Mouse (Mus musculus) lung, postnatal 0 days (tissue): ENCODE results near the gene Irf2. TPM values are rescaled to one million over a fixed set of nuclear protein-coding genes. Genes with fewer than 3 reads are reported as not detected.

Source experiments
- ATAC-seq: fragments of 200-750 bp; cut with Nextera tagmentation; 2 replicates; pipeline ENCODE4 v1.8.0; 2017; ENCODE audit warnings: moderate library complexity
- DNase-seq: peaks from one replicate; pipeline ENCODE4 v3.0.0-alpha.2; 2016; ENCODE audit warnings: low spot score
- H3K27ac ChIP-seq: fragments of 300-500 bp; sonication (generic); 2 replicates; pipeline ENCODE4 v1.5.1; 2014; ENCODE audit warnings: antibody characterized with exemption, mild to moderate bottlenecking, low read length, mixed read lengths
- H3K27me3 ChIP-seq: fragments of 300-500 bp; sonication (generic); replicated peaks from 2 replicates; pipeline ENCODE4 v1.6.1; 2014; ENCODE audit warnings: low read length, mixed read lengths; ENCODE audit not compliant: insufficient read depth
- H3K36me3 ChIP-seq: fragments of 300-500 bp; sonication (generic); 2 replicates; pipeline ENCODE4 v1.6.1; 2014; ENCODE audit warnings: low read length, mixed read lengths; ENCODE audit not compliant: insufficient read depth
- H3K4me1 ChIP-seq: fragments of 300-500 bp; sonication (generic); 2 replicates; pipeline ENCODE4 v1.6.1; 2014; ENCODE audit warnings: antibody characterized with exemption, low read depth, low read length, mixed read lengths; ENCODE audit not compliant: insufficient read depth
- H3K4me2 ChIP-seq: fragments of 300-500 bp; sonication (generic); replicated peaks from 2 replicates; pipeline ENCODE4 v1.6.1; 2014; ENCODE audit warnings: low read depth, mild to moderate bottlenecking, low read length, moderate library complexity, mixed read lengths
- H3K4me3 ChIP-seq: fragments of 300-500 bp; sonication (generic); 2 replicates; pipeline ENCODE4 v1.5.1; 2014; ENCODE audit warnings: low read depth, low read length
- H3K9ac ChIP-seq: fragments of 300-500 bp; sonication (generic); replicated peaks from 2 replicates; pipeline ENCODE4 v1.6.1; 2014; ENCODE audit warnings: low read depth, mild to moderate bottlenecking
- H3K9me3 ChIP-seq: fragments of 300-500 bp; sonication (generic); 2 replicates; pipeline ENCODE4 v1.6.1; 2016; ENCODE audit warnings: low read length, mixed read lengths
- CTCF ChIP-seq: IDR thresholded peaks from 2 replicates; pipeline ENCODE4 v1.5.1; 2016; ENCODE audit warnings: antibody characterized with exemption, mild to moderate bottlenecking
- EP300 ChIP-seq: IDR thresholded peaks from 2 replicates; pipeline ENCODE4 v1.6.1; 2016; ENCODE audit warnings: antibody characterized with exemption, mild to moderate bottlenecking, control low read depth
- WGBS: fragments of 180-500 bp; shearing (Covaris S2); extraction: QIAGEN DNeasy Blood & Tissue Kit; methylation state at CpG from one replicate; pipeline ENCODE4 v1.1.7; 2014; 5-methylcytosine and 5-hydroxymethylcytosine counted together
- polyA plus RNA-seq: library from polyadenylated mRNA; unstranded; fragments of >200 nt; fragmentation: Nextera tagmentation; extraction: Ambion mirVana; gene quantifications from 2 replicates; pipeline ENCODE4 v1.2.1, GENCODE M21; 2015

Irf2 gene
- polyA plus RNA-seq, 1 experiment from 2014 or later, result 64.9 TPM

DNA sequence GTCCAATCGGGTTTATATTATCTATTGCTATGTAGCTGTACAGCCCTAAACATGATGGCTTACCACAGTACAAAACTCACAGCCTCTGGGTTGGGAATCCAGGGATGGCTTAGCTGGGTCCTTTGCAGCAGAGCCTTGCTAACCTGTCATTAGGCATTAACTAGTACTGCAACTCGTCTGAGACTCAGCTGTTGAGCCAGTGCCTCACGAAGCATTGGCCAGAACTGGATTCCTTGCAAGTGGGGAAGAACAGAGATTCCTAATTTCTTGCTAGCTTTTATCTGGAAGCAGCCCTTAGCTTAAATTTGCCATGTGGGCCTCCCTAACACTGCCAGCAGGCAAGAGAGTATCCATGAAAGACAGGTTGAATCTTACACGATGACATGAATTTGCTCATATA lies 104.3 kb downstream of the Irf2 start:
- DNase-seq (no peak), ATAC-seq (no peak)
- peak overlapping the region; percentile 92 for H3K27ac ChIP-seq
- no peaks in the 10 kb centered on the region for H3K27me3 ChIP-seq
- 81% methylated on average over 4 of the region's 4 CpGs for WGBS
- H3K4me3 ChIP-seq, result no peak overlapping the region
- H3K9me3 ChIP-seq, result no peaks in the 10 kb centered on the region
- no peak overlapping the region for H3K4me2 ChIP-seq
- H3K9ac ChIP-seq, result no peak overlapping the region
- TF ChIP-seq EP300, result no peak
- TF ChIP-seq CTCF, result no peak
- H3K36me3 ChIP-seq, result peaks cover 14% of the 10 kb centered on the region; the same call in 1 of the 2 replicates
- peaks cover 39% of the 10 kb centered on the region for H3K4me1 ChIP-seq

DNA sequence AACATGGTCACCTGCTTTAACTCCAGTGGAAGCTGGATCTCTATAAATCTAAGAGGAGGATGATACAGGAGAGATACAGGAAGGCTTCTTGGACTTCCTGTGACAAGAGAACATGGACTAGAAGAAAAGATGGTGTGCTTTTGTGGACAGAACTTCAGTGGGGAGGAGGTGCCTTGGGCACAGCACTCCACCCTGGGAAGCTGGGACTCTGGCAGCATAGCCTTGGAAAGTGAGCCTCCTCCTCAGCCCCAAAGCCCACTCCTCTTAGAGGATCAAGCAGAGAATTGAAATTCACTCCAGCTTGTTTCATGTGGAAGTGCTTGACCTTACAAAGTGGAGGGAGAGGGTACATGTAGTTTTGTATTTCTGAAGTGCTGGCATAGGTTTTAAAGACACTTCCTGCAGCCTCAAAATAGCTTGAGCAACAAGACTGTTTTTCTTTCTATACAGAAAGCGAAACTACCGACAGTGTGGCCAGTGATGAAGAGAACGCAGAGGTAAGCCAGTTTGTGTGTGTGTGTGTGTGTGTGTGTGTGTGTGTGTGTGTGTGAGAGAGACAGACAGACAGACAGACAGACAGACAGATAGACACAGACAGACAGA lies 104.9 kb downstream of the Irf2 start:
- H3K36me3 ChIP-seq, result peaks cover 14% of the 10 kb centered on the region; the same call in 1 of the 2 replicates
- no peak overlapping the region for H3K9ac ChIP-seq
- WGBS, result 24% methylated on average over 3 of the region's 3 CpGs
- ATAC-seq, result peak; percentile 13; the same call in 1 of the 2 replicates
- peak overlapping the region; percentile 22 for H3K4me2 ChIP-seq
- H3K4me3 ChIP-seq, result no peak overlapping the region
- peak; percentile 65 for DNase-seq
- no peaks in the 10 kb centered on the region for H3K27me3 ChIP-seq
- TF ChIP-seq EP300 (no peak), CTCF (no peak)
- no peaks in the 10 kb centered on the region for H3K9me3 ChIP-seq
- peaks cover 39% of the 10 kb centered on the region for H3K4me1 ChIP-seq
- H3K27ac ChIP-seq, result peak overlapping the region; percentile 92

DNA sequence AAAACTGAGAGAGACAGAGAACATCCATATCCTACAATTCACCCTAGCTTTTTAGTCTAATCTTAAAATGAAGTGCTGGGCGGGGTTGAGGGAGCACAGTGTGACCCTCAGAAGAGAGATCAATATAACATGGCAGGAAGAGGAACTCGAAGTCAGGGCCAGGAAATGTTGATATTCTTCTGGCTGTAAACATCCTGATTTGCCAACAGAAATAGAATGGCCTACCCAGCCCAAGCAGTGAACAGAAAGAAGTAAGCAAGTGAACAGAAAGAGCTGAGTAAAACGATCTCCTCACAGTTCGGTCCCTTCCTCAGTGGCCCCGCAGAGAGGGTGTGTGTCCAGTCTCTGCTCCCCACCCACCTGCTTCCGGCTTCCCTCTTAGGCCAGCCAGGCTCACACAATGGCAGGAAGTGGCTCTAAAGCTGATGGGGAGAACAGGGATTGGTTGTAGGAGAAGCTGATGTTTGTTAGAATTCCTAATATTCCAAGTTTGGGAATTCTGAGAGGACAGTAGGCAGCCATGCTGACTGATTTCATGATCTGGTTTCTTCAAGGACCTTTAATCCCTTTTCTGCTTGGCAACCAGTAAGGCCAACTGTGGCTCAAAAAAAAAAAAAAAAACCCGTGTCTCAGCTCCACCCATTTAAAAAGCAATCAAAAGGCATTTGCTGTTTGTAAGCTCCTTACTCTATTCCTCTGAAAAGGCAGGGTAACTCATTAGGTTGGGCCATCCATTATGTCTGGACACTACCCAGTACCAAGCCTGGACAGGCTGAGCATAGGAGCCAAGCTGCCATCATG lies 105.6 kb downstream of the Irf2 start:
- Histone ChIP-seq H3K27me3 (no peaks in the 10 kb centered on the region), H3K4me2 (peak overlapping the region; percentile 22; the same call in 1 of the 2 replicates), H3K9me3 (no peaks in the 10 kb centered on the region), H3K4me3 (no peak overlapping the region), H3K27ac (peak overlapping the region; percentile 92), H3K4me1 (peaks cover 39% of the 10 kb centered on the region), H3K36me3 (0 out of 2 replicates have a peak, but pooled peaks cover 9% of the 10 kb centered on the region), H3K9ac (no peak overlapping the region)
- TF ChIP-seq EP300 (peak; percentile 77), CTCF (no peak)
- WGBS, result 38% methylated on average over 7 of the region's 7 CpGs
- DNase-seq (peak; percentile 77), ATAC-seq (peak; percentile 81)

DNA sequence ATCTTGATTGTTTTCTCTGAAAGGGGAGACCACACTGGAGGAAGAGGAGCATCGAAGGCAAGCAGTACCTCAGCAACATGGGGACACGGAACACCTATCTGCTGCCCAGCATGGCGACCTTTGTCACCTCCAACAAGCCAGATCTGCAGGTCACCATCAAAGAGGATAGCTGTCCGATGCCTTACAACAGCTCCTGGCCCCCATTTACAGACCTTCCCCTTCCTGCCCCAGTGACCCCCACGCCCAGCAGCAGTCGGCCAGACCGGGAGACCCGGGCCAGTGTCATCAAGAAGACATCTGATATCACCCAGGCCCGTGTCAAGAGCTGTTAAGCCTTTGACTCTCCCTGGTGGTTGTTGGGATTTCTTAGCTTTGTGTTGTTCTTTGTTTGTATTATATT lies 106.4 kb downstream of the Irf2 start:
- Histone ChIP-seq H3K27ac (peak overlapping the region; percentile 92), H3K36me3 (0 out of 2 replicates have a peak, but pooled peaks cover 7% of the 10 kb centered on the region), H3K9ac (no peak overlapping the region), H3K4me3 (no peak overlapping the region), H3K27me3 (no peaks in the 10 kb centered on the region), H3K4me2 (no peak overlapping the region), H3K4me1 (peaks cover 39% of the 10 kb centered on the region), H3K9me3 (no peaks in the 10 kb centered on the region)
- WGBS, result 75% methylated on average over 9 of the region's 9 CpGs
- DNase-seq (no peak), ATAC-seq (no peak)
- TF ChIP-seq EP300, result no peak
- no peak for TF ChIP-seq CTCF

GRCm38 (mm10) chr8:46846893-46847292 lies 107.4 kb downstream of the Irf2 start:
- Histone ChIP-seq H3K27ac (peak overlapping the region; percentile 14; the same call in 1 of the 2 replicates), H3K27me3 (no peaks in the 10 kb centered on the region), H3K9ac (no peak overlapping the region), H3K36me3 (0 out of 2 replicates have a peak, but pooled peaks cover 7% of the 10 kb centered on the region), H3K4me2 (no peak overlapping the region), H3K4me3 (no peak overlapping the region), H3K4me1 (peaks cover 35% of the 10 kb centered on the region), H3K9me3 (no peaks in the 10 kb centered on the region)
- ATAC-seq (no peak), DNase-seq (no peak)
- WGBS, result 93% methylated on average over 5 of the region's 5 CpGs
- no peak for TF ChIP-seq CTCF
- TF ChIP-seq EP300, result no peak

GRCm38 (mm10) chr8:46848011-46848641 lies 108.6 kb downstream of the Irf2 start:
- WGBS, result 57% methylated on average over 6 of the region's 6 CpGs
- Histone ChIP-seq H3K4me1 (peaks cover 25% of the 10 kb centered on the region), H3K9ac (no peak overlapping the region), H3K4me2 (no peak overlapping the region), H3K27ac (no peak overlapping the region), H3K27me3 (no peaks in the 10 kb centered on the region), H3K36me3 (0 out of 2 replicates have a peak, but pooled peaks cover 7% of the 10 kb centered on the region), H3K9me3 (no peaks in the 10 kb centered on the region), H3K4me3 (no peak overlapping the region)
- DNase-seq (no peak), ATAC-seq (no peak)
- TF ChIP-seq EP300 (no peak), CTCF (no peak)
